ENCODE assay signal across 16 mouse cellular contexts in the genomic region with DNA sequence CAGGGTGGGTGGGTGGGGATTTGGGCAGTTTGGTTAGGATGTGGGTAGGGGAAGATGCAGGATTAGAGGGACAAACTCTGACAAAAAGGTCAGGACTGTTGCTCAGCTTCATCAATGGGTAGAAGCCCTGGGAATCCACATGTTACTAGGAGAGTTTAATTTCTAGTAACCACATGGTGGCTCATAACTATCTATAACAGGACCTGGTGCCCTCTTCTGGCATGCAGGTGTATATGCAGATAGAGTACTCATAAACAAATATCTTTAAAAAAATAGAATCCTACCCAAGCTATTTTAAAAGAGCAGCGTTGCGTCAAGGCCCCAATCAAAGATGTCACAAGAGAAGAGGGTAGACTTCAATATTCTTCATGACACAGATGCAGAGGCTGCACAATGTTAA.
A peak's percentile ranks its signal among the peaks of the same experiment; 100 is the strongest.
DNase-seq lines count a peak whose midpoint lies in the region; ATAC-seq and TF ChIP-seq lines count a peak whose summit lies in the region.
"Had no signal": no experiment of that assay in that cellular context is flagged by ENCODE, and none has a peak within 500 bp of the region (broad histone marks: within the 10 kb centered on the region; RNA-seq: fewer than 3 reads in every experiment).

No protein-coding gene starts in this region.

- no peak for ATAC-seq in forebrain, postnatal 0 days
- ATAC-seq in forebrain, embryonic 12.5 days (ENCODE audit: low FRiP score), result no peak
- no peak for ATAC-seq in stomach, postnatal 0 days (ENCODE audit: low FRiP score, low TSS enrichment)

- no peak overlapping the region for H3K9ac ChIP-seq in forebrain, postnatal 0 days
- H3K9ac ChIP-seq in forebrain, embryonic 12.5 days, result no peak overlapping the region
- H3K9ac ChIP-seq in stomach, postnatal 0 days (ENCODE audit: low read length), result no peak overlapping the region
- H3K9ac ChIP-seq: limb, embryonic 12.5 days; lung, embryonic 15.5 days; midbrain, embryonic 12.5 days; neural tube, embryonic 12.5 days had no signal

- no peaks in the 10 kb centered on the region for H3K27me3 ChIP-seq in forebrain, postnatal 0 days (ENCODE audit: insufficient read depth, low read length)
- no peaks in the 10 kb centered on the region for H3K27me3 ChIP-seq in forebrain, embryonic 12.5 days
- H3K27me3 ChIP-seq in thymus, adult 2 months (ENCODE audit: control insufficient read depth, insufficient read depth, low read length), result no peaks in the 10 kb centered on the region
- no peaks in the 10 kb centered on the region for H3K27me3 ChIP-seq in stomach, postnatal 0 days (ENCODE audit: control insufficient read depth, insufficient read depth, low read length)
- H3K27me3 ChIP-seq: limb, embryonic 12.5 days; lung, embryonic 15.5 days; midbrain, embryonic 12.5 days; neural tube, embryonic 12.5 days had no signal

- no peaks in the 10 kb centered on the region for H3K9me3 ChIP-seq in forebrain, postnatal 0 days (ENCODE audit: low read length)
- H3K9me3 ChIP-seq in forebrain, embryonic 12.5 days, result no peaks in the 10 kb centered on the region
- no peaks in the 10 kb centered on the region for H3K9me3 ChIP-seq in stomach, postnatal 0 days (ENCODE audit: control insufficient read depth, low read length)
- H3K9me3 ChIP-seq: lung, embryonic 15.5 days; midbrain, embryonic 12.5 days; neural tube, embryonic 12.5 days had no signal

- H3K27ac ChIP-seq in forebrain, postnatal 0 days (ENCODE audit: low read depth, low read length), result no peak overlapping the region
- no peak overlapping the region for H3K27ac ChIP-seq in forebrain, embryonic 12.5 days
- no peak overlapping the region for H3K27ac ChIP-seq in thymus, adult 2 months (ENCODE audit: control insufficient read depth, insufficient read depth, low read length)
- no peak overlapping the region for H3K27ac ChIP-seq in stomach, postnatal 0 days (replicated peaks)
- H3K27ac ChIP-seq: limb, embryonic 12.5 days; lung, embryonic 15.5 days; midbrain, embryonic 12.5 days; neural tube, embryonic 12.5 days had no signal

- TF ChIP-seq POLR2A in thymus, adult 2 months (IDR thresholded peaks at IDR 0.05; ENCODE audit: control insufficient read depth, extremely low read depth, insufficient read depth, low read length, poor library complexity), result no peak

- H3K4me1 ChIP-seq in forebrain, postnatal 0 days (ENCODE audit: insufficient read depth), result no peaks in the 10 kb centered on the region
- no peaks in the 10 kb centered on the region for H3K4me1 ChIP-seq in forebrain, embryonic 12.5 days
- no peaks in the 10 kb centered on the region for H3K4me1 ChIP-seq in thymus, adult 2 months (replicated peaks; ENCODE audit: control insufficient read depth, insufficient read depth, low read length)
- H3K4me1 ChIP-seq in stomach, postnatal 0 days (replicated peaks; ENCODE audit: control insufficient read depth, insufficient read depth), result no peaks in the 10 kb centered on the region
- H3K4me1 ChIP-seq: limb, embryonic 12.5 days; lung, embryonic 15.5 days; midbrain, embryonic 12.5 days; neural tube, embryonic 12.5 days had no signal

- WGBS in forebrain, postnatal 0 days, result 95% methylated on average over 2 of the region's 2 CpGs
- WGBS in forebrain, embryonic 12.5 days, result 95% methylated on average over 2 of the region's 2 CpGs
- WGBS in thymus, adult 2 months, result 91% methylated on average over 2 of the region's 2 CpGs
- WGBS in stomach, postnatal 0 days, result 90% methylated on average over 2 of the region's 2 CpGs

- no peaks in the 10 kb centered on the region for H3K36me3 ChIP-seq in forebrain, postnatal 0 days (ENCODE audit: insufficient read depth)
- no peaks in the 10 kb centered on the region for H3K36me3 ChIP-seq in forebrain, embryonic 12.5 days (replicated peaks)
- H3K36me3 ChIP-seq in thymus, adult 2 months (ENCODE audit: control insufficient read depth, insufficient read depth, low read length), result no peaks in the 10 kb centered on the region
- no peaks in the 10 kb centered on the region for H3K36me3 ChIP-seq in stomach, postnatal 0 days (ENCODE audit: control insufficient read depth, insufficient read depth, low read length)
- H3K36me3 ChIP-seq: limb, embryonic 12.5 days; lung, embryonic 15.5 days; midbrain, embryonic 12.5 days; neural tube, embryonic 12.5 days had no signal

- no peak for DNase-seq in forebrain, postnatal 0 days
- peak; percentile 31 to 48 for DNase-seq in kidney, postnatal 36 days
- no peak for DNase-seq in kidney, adult 8-10 months
- DNase-seq in thymus, adult 2 months, result peak; percentile 9
- no peak for DNase-seq in thymus, postnatal 36 days
- no peak for DNase-seq in stomach, postnatal 0 days (ENCODE audit: low spot score)
- DNase-seq in adrenal gland, postnatal 25 days, result no peak
- DNase-seq: cerebellum, adult 11-12 months; kidney, adult 18-20 months; spleen, adult 18-20 months had no signal

- peak; percentile 50 for TF ChIP-seq CTCF in forebrain, postnatal 0 days (IDR thresholded peaks at IDR 0.05; ENCODE audit: low read depth)
- no peak for TF ChIP-seq CTCF in thymus, adult 2 months (IDR thresholded peaks at IDR 0.05; ENCODE audit: borderline replicate concordance, control insufficient read depth, extremely low read depth, insufficient read depth, low read length, poor library complexity)
- peak; percentile 68 for TF ChIP-seq CTCF in stomach, postnatal 0 days (IDR thresholded peaks at IDR 0.05; ENCODE audit: low read depth)

- H3K4me2 ChIP-seq in forebrain, postnatal 0 days (ENCODE audit: low read depth), result no peak overlapping the region
- H3K4me2 ChIP-seq in forebrain, embryonic 12.5 days, result no peak overlapping the region
- H3K4me2 ChIP-seq in stomach, postnatal 0 days (replicated peaks; ENCODE audit: low read depth), result no peak overlapping the region
- H3K4me2 ChIP-seq: limb, embryonic 12.5 days; lung, embryonic 15.5 days; midbrain, embryonic 12.5 days; neural tube, embryonic 12.5 days had no signal

- no peak overlapping the region for H3K4me3 ChIP-seq in forebrain, postnatal 0 days (ENCODE audit: low read depth, low read length)
- H3K4me3 ChIP-seq in forebrain, embryonic 12.5 days (replicated peaks), result no peak overlapping the region
- H3K4me3 ChIP-seq in thymus, adult 2 months (ENCODE audit: control insufficient read depth, insufficient read depth, low read length), result no peak overlapping the region
- no peak overlapping the region for H3K4me3 ChIP-seq in stomach, postnatal 0 days (ENCODE audit: low read depth, low read length)
- H3K4me3 ChIP-seq: erythroblast, embryonic 14.5 days; limb, embryonic 12.5 days; lung, embryonic 15.5 days; midbrain, embryonic 12.5 days; neural tube, embryonic 12.5 days had no signal

- no peak for TF ChIP-seq EP300 in stomach, postnatal 0 days (optimal IDR thresholded peaks at IDR 0.05)

Comparison
In these comparisons a context has a peak if more than half of its experiments do, and no peak if none do; other contexts are left out.
1. DNase-seq: peak in kidney, postnatal 36 days (2 of 2) and thymus, adult 2 months (single experiment); none in forebrain, postnatal 0 days (single experiment), kidney, adult 8-10 months (0 of 2), thymus, postnatal 36 days (0 of 2), stomach, postnatal 0 days (single experiment) and adrenal gland, postnatal 25 days (single experiment).